Mouse (Mus musculus) embryonic facial prominence, embryonic 11.5 days (tissue): ENCODE measurements around the gene Hist1h2be. TPM values are rescaled to one million over a fixed set of nuclear protein-coding genes. Genes with fewer than 3 reads are reported as not detected.
"Not testable (repeated sequence)": the region's sequence is repeated elsewhere in the genome, so short reads cannot be mapped to it uniquely, and the experiment has no call there.

Experiments used
- ATAC-seq: fragments of 200-750 bp; cut with Nextera tagmentation; replicated peaks from 2 replicates; pipeline ENCODE4 v1.8.0; 2017; ENCODE audit warnings: low read depth; ENCODE audit not compliant: insufficient number of reproducible peaks, low FRiP score, low TSS enrichment
- DNase-seq: peaks from one replicate; pipeline ENCODE4 v3.0.0-alpha.2; 2015; ENCODE audit warnings: low spot score
- H3K27ac ChIP-seq: fragments of 300-500 bp; sonication (generic); replicated peaks from 2 replicates; pipeline ENCODE4 v1.5.1; 2014; ENCODE audit warnings: mild to moderate bottlenecking, low read depth, low read length, control low read depth
- H3K27me3 ChIP-seq: fragments of 300-500 bp; sonication (generic); 2 replicates; pipeline ENCODE4 v1.6.1; 2014; ENCODE audit warnings: mild to moderate bottlenecking, low read length, moderate library complexity, mixed read lengths; ENCODE audit not compliant: control insufficient read depth, insufficient read depth
- H3K36me3 ChIP-seq: fragments of 300-500 bp; sonication (generic); replicated peaks from 2 replicates; pipeline ENCODE4 v1.6.1; 2014; ENCODE audit warnings: low read depth, mild to moderate bottlenecking, low read length, moderate library complexity, mixed read lengths; ENCODE audit not compliant: control insufficient read depth, insufficient read depth
- H3K4me1 ChIP-seq: fragments of 300-500 bp; sonication (generic); 2 replicates; pipeline ENCODE4 v1.6.1; 2014; ENCODE audit warnings: low read length, mixed read lengths; ENCODE audit not compliant: control insufficient read depth, insufficient read depth
- H3K4me2 ChIP-seq: fragments of 300-500 bp; sonication (generic); 2 replicates; pipeline ENCODE4 v1.6.1; 2014; ENCODE audit warnings: low read depth, mild to moderate bottlenecking, control low read depth, low read length, moderate library complexity
- H3K4me3 ChIP-seq: fragments of 300-500 bp; sonication (generic); 2 replicates; pipeline ENCODE4 v1.5.1; 2014; ENCODE audit warnings: low read depth, low read length, control low read depth
- H3K9ac ChIP-seq: fragments of 300-500 bp; sonication (generic); replicated peaks from 2 replicates; pipeline ENCODE4 v1.6.1; 2014; ENCODE audit warnings: mild to moderate bottlenecking, control low read depth, low read length
- H3K9me3 ChIP-seq: fragments of 300-500 bp; sonication (generic); replicated peaks from 2 replicates; pipeline ENCODE4 v1.6.1; 2016; ENCODE audit warnings: mild to moderate bottlenecking, low read length, inconsistent platforms, mixed read lengths; ENCODE audit not compliant: control insufficient read depth
- WGBS: fragments of 180-500 bp; shearing (Covaris S2); extraction: QIAGEN DNeasy Blood & Tissue Kit; methylation state at CpG from one replicate; pipeline ENCODE4 v1.1.7; 2014; 5-methylcytosine and 5-hydroxymethylcytosine counted together
- polyA plus RNA-seq: library from polyadenylated mRNA; unstranded; fragments of >200 nt; fragmentation: Nextera tagmentation; extraction: Ambion mirVana; gene quantifications from 2 replicates; pipeline ENCODE4 v1.2.1, GENCODE M21; 2014

Gene Hist1h2be
- polyA plus RNA-seq, 1 experiment from 2014 or later: 2.1 TPM

- peak overlapping the region; percentile 21 for H3K4me3 ChIP-seq
- no peaks in the 10 kb centered on the region; the same call in 1 of the 2 replicates for H3K4me1 ChIP-seq
- no peaks in the 10 kb centered on the region for H3K36me3 ChIP-seq
- ATAC-seq: no peak
- H3K9ac ChIP-seq: peak overlapping the region; percentile 57
- no peaks in the 10 kb centered on the region for H3K9me3 ChIP-seq
- peak overlapping the region; percentile 93 for H3K27ac ChIP-seq
- peak overlapping the region; percentile 41 for H3K4me2 ChIP-seq
- H3K27me3 ChIP-seq: no peaks in the 10 kb centered on the region
- 2% methylated on average over 22 of the region's 22 CpGs for WGBS
- DNase-seq: peak; percentile 55
Measured at GRCm38 (mm10) chr13:23586099-23586939, 34.6 kb downstream of the Hist1h2be start.

- WGBS: under 1% methylated on average over 27 of the region's 36 CpGs
- not testable (repeated sequence) for H3K9me3 ChIP-seq, H3K4me1 ChIP-seq, H3K27me3 ChIP-seq, H3K36me3 ChIP-seq
- peak overlapping the region; percentile 76 for H3K9ac ChIP-seq
- peak; percentile 86 for ATAC-seq
- peak overlapping the region; percentile 96 for H3K27ac ChIP-seq
- peak; percentile 95 for DNase-seq
- peak overlapping the region; percentile 72 for H3K4me2 ChIP-seq
- H3K4me3 ChIP-seq: peak overlapping the region; percentile 42
Measured at GRCm38 (mm10) chr13:23585442-23586098, 35.4 kb downstream of the Hist1h2be start.

- ATAC-seq (no peak), DNase-seq (peak; percentile 83)
- Histone ChIP-seq H3K27ac (peak overlapping the region; percentile 96), H3K9ac (peak overlapping the region; percentile 76), H3K4me1 (no peaks in the 10 kb centered on the region; the same call in 1 of the 2 replicates), H3K27me3 (no peaks in the 10 kb centered on the region), H3K36me3 (no peaks in the 10 kb centered on the region), H3K4me3 (peak overlapping the region; percentile 42), H3K9me3 (no peaks in the 10 kb centered on the region), H3K4me2 (peak overlapping the region; percentile 72)
- WGBS: under 1% methylated on average over 21 of the region's 21 CpGs
Measured at GRCm38 (mm10) chr13:23585029-23585441, 35.9 kb downstream of the Hist1h2be start.

- Histone ChIP-seq H3K4me1 (no peaks in the 10 kb centered on the region; the same call in 1 of the 2 replicates), H3K27ac (peak overlapping the region; percentile 96), H3K4me3 (peak overlapping the region; percentile 13; the same call in 1 of the 2 replicates), H3K9ac (peak overlapping the region; percentile 54), H3K9me3 (no peaks in the 10 kb centered on the region), H3K4me2 (peak overlapping the region; percentile 72), H3K27me3 (no peaks in the 10 kb centered on the region), H3K36me3 (no peaks in the 10 kb centered on the region)
- ATAC-seq: no peak
- DNase-seq: peak; percentile 45
Measured at GRCm38 (mm10) chr13:23584331-23584730, 36.6 kb downstream of the Hist1h2be start.

- H3K4me3 ChIP-seq: no peak overlapping the region
- DNase-seq (no peak), ATAC-seq (no peak)
- H3K27ac ChIP-seq: peak overlapping the region; percentile 65
- H3K4me1 ChIP-seq: no peaks in the 10 kb centered on the region; the same call in 1 of the 2 replicates
- H3K4me2 ChIP-seq: no peak overlapping the region; the same call in 1 of the 2 replicates
- peak overlapping the region; percentile 37; the same call in 1 of the 2 replicates for H3K9ac ChIP-seq
- no peaks in the 10 kb centered on the region for H3K9me3 ChIP-seq
- no peaks in the 10 kb centered on the region for H3K36me3 ChIP-seq
- H3K27me3 ChIP-seq: no peaks in the 10 kb centered on the region
Measured at GRCm38 (mm10) chr13:23583387-23584068, 37.4 kb downstream of the Hist1h2be start.

- Histone ChIP-seq H3K27ac (peak overlapping the region; percentile 85), H3K27me3 (no peaks in the 10 kb centered on the region), H3K4me1 (no peaks in the 10 kb centered on the region; the same call in 1 of the 2 replicates), H3K4me3 (peak overlapping the region; percentile 49), H3K9me3 (no peaks in the 10 kb centered on the region), H3K36me3 (no peaks in the 10 kb centered on the region), H3K9ac (peak overlapping the region; percentile 81), H3K4me2 (peak overlapping the region; percentile 82)
- ATAC-seq (no peak), DNase-seq (peak; percentile 51)
- 6% methylated on average over 6 of the region's 6 CpGs for WGBS
Measured at GRCm38 (mm10) chr13:23582219-23583056, 38.5 kb downstream of the Hist1h2be start.

- ATAC-seq: peak; percentile 89
- no peaks in the 10 kb centered on the region; the same call in 1 of the 2 replicates for H3K4me1 ChIP-seq
- peak; percentile 99 for DNase-seq
- no peaks in the 10 kb centered on the region for H3K36me3 ChIP-seq
- no peaks in the 10 kb centered on the region for H3K9me3 ChIP-seq
- peak within 1 kb of the TSS; percentile 49 for H3K4me3 ChIP-seq
- H3K27ac ChIP-seq: peak within 1 kb of the TSS; percentile 85
- peak within 1 kb of the TSS; percentile 82 for H3K4me2 ChIP-seq
- WGBS: under 1% methylated on average over 43 of the region's 43 CpGs
- H3K9ac ChIP-seq: peak within 1 kb of the TSS; percentile 81
- H3K27me3 ChIP-seq: no peaks in the 10 kb centered on the region
Measured at GRCm38 (mm10) chr13:23581408-23582218, 39.3 kb downstream of the Hist1h2be start, which contains the start of gene Hist1h4d. Gene Hist1h4d, plus strand, starts transcription at chr13:23581598.
